Mouse (Mus musculus) intestine, embryonic 15.5 days (tissue): Measurements from ENCODE around the gene Ccm2. TPM values are rescaled to one million over a fixed set of nuclear protein-coding genes. Genes with fewer than 3 reads are reported as not detected.

Experiments
- ATAC-seq: fragments of 200-750 bp; cut with Nextera tagmentation; 2 replicates; pipeline ENCODE4 v1.8.0; 2017; ENCODE audit warnings: moderate TSS enrichment, moderate library complexity
- H3K27ac ChIP-seq: fragments of 300-500 bp; sonication (generic); 2 replicates; pipeline ENCODE4 v1.5.1; 2015; ENCODE audit warnings: mild to moderate bottlenecking, inconsistent platforms
- H3K27me3 ChIP-seq: fragments of 300-500 bp; sonication (generic); replicated peaks from 2 replicates; pipeline ENCODE4 v1.6.1; 2015; ENCODE audit warnings: inconsistent platforms
- H3K36me3 ChIP-seq: fragments of 300-500 bp; sonication (generic); 2 replicates; pipeline ENCODE4 v1.6.1; 2015; ENCODE audit warnings: inconsistent platforms
- H3K4me1 ChIP-seq: fragments of 300-500 bp; sonication (generic); replicated peaks from 2 replicates; pipeline ENCODE4 v1.6.1; 2015; ENCODE audit warnings: inconsistent platforms
- H3K4me2 ChIP-seq: fragments of 300-500 bp; sonication (generic); replicated peaks from 2 replicates; pipeline ENCODE4 v1.6.1; 2015; ENCODE audit warnings: mild to moderate bottlenecking, inconsistent platforms
- H3K4me3 ChIP-seq: fragments of 300-500 bp; sonication (generic); replicated peaks from 2 replicates; pipeline ENCODE4 v1.5.1; 2015; ENCODE audit warnings: inconsistent platforms
- H3K9ac ChIP-seq: fragments of 300-500 bp; sonication (generic); 2 replicates; pipeline ENCODE4 v1.6.1; 2015; ENCODE audit warnings: inconsistent platforms
- H3K9me3 ChIP-seq: fragments of 300-500 bp; sonication (generic); 2 replicates; pipeline ENCODE4 v1.6.1; 2016; ENCODE audit warnings: inconsistent platforms
- whole genome bisulfite sequencing: fragments of 180-500 bp; shearing (Covaris S2); methylation state at CpG from one replicate; pipeline ENCODE4 v1.1.7; 2015; 5-methylcytosine and 5-hydroxymethylcytosine counted together
- polyA plus RNA-seq: library from polyadenylated mRNA; unstranded; fragments of >200 nt; fragmentation: Nextera tagmentation; extraction: Ambion mirVana; gene quantifications from 2 replicates; pipeline ENCODE4 v1.2.1, GENCODE M21; 2015

Gene Ccm2
- 73.8 and 76.9 TPM in 2 replicates for polyA plus RNA-seq

DNA sequence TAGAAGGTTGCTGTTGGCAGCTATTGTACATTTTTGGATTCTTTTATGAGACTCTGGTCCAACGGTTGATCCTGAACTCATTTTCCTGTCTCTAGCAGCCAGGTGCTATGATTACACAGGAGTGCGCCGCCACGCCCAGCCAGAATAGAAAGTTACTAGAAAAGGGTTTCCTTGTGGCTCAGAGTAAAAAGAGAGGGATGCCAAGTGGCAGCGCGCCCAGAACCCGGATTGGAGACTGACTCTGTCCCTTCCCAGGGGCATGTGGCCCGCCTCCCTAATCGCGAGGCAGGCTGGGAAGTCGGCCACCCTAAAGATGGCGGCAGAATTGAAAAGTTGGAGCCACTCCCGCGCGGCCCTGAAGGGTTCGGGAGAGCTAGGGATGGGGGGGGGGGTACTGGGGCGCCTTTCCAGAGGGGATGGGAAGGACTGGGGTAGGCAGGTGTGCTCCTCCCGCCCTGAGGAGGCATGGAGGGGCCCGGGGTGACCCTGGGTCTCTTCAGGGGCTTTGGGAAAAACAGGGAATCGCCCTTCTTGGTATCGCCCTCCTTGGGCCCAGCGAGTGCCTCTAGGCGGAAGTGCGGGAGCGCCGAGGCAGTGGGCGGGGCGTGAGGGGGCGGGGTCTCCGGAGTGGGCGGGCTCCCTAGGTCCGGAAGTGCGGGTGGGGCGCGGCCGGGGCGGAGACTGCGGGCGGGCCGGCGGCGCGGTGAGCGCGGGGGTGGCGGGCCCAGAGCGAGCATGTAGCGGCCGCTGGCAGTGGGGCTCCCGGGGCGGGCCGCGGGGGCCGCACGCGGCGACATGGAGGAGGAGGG, at the start of gene Ccm2:
Gene Ccm2 (plus strand): TSS at position 683 of the 809 bp plus-strand sequence.
- Histone ChIP-seq H3K27ac (peak within 1 kb of the TSS; percentile 99), H3K4me1 (peaks cover 8% of the 10 kb centered on the region), H3K9ac (peak within 1 kb of the TSS; percentile 83), H3K4me3 (peak within 1 kb of the TSS; percentile 80), H3K9me3 (no peaks in the 10 kb centered on the region), H3K36me3 (no peaks in the 10 kb centered on the region), H3K4me2 (peak within 1 kb of the TSS; percentile 75), H3K27me3 (no peaks in the 10 kb centered on the region)
- WGBS, result under 1% methylated on average over 53 of the region's 57 CpGs
- peak; percentile 98 for ATAC-seq

DNA sequence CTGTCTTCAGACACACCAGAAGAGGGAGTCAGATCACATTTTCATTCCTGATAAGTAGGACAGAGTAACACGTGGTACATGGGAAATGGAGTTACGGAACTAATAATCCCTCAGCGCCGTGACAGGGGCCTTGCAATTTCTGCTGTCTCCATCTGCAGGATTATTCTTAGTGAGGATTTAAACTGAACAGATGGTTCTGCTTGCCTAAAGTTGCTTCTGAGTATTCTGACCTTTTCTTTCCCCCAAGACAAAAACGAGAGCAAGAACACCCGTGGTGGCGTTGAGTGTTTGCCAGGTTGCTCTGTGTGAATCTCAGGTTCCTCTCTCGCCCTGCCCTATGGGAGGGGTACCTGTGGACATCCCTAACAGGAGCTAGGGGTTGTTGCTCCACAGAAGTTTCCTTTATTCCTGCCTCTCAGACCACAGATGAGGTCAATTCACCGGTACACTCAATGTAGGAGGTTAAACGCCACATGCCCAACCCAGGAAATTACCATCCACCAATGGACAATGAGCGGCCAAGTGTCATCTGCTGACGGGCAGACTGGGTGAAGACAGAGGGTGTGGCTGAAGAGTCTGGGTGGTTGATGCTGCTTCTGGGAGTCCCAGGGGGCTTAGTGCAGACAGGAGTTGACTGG, 49.3 kb upstream of the Ccm2 start:
- Histone ChIP-seq H3K36me3 (no peaks in the 10 kb centered on the region), H3K9ac (no peak overlapping the region), H3K27me3 (no peaks in the 10 kb centered on the region), H3K4me1 (no peaks in the 10 kb centered on the region), H3K9me3 (no peaks in the 10 kb centered on the region), H3K4me2 (no peak overlapping the region), H3K4me3 (no peak overlapping the region), H3K27ac (no peak overlapping the region)
- ATAC-seq, result no peak
- WGBS, result 76% methylated on average over 12 of the region's 12 CpGs

DNA sequence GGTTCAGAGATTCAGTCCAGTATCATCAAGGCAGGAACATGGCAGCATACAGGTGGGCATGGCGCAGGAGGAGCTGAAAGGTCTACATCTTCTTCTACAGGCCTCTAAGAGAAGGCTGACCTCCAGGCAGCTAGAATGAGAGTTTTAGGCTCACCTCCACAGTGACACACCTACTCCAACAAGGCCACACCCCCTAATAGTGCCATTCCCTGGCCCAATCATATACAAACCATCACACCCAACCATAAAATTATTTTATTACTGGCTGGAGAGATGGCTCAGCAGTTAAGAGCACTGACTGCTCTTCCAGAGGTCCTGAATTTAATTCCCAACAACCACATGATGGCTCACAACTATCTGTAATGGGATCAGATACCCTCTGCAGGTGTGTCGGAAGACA, 44.2 kb upstream of the Ccm2 start:
- no peaks in the 10 kb centered on the region for H3K4me1 ChIP-seq
- no peak overlapping the region for H3K4me2 ChIP-seq
- peak; percentile 60 for ATAC-seq
- H3K9me3 ChIP-seq, result no peaks in the 10 kb centered on the region
- H3K27ac ChIP-seq, result no peak overlapping the region
- no peak overlapping the region for H3K9ac ChIP-seq
- WGBS, result 87% methylated on average over 2 of the region's 2 CpGs
- H3K27me3 ChIP-seq, result no peaks in the 10 kb centered on the region
- no peaks in the 10 kb centered on the region for H3K36me3 ChIP-seq
- H3K4me3 ChIP-seq, result no peak overlapping the region

DNA sequence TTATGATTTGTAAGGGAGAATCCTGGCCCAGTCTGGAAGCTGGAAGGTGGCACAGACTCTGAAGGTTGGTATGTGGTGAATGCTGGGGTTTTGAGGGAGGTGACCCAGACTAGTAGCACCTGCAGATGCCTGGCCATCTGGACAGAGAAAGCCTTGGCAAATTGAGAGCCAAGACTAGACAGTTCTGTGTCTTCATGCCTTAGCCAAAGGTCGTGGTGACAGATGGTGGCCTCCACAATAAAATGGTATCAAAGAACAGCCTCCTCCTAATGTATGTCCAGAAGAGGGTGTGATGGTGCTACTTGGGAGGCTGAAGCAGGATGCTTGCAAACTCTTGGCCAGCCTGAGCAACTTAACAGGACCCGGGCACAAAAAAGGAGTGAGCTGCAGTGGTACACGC, 42.5 kb upstream of the Ccm2 start:
- peak overlapping the region; percentile 69; the same call in 1 of the 2 replicates for H3K27ac ChIP-seq
- peak; percentile 22 for ATAC-seq
- 63% methylated on average over 3 of the region's 3 CpGs for WGBS

DNA sequence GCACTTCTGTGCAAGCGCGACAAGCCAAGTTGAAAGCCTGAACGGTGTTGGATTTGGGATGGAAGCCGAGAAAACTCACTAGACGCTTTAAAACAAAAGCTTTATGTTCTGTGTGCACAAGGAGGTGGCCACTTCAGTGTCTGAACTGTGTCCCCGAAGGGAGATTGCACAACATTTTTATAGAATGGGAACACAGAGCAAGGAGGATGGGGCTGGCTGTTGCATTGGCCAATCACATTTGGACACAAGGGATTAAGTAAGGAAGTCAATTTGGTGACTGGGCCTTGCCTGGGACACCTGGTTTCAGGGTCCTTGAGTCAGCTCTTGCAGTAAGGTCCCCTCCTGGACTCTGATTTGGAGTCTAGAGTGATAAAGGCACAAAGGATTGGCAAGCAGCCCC, 42.0 kb upstream of the Ccm2 start:
- Histone ChIP-seq H3K4me2 (peak overlapping the region; percentile 38), H3K36me3 (no peaks in the 10 kb centered on the region), H3K4me3 (no peak overlapping the region), H3K27me3 (no peaks in the 10 kb centered on the region), H3K27ac (peak overlapping the region; percentile 69), H3K9ac (no peak overlapping the region), H3K4me1 (no peaks in the 10 kb centered on the region), H3K9me3 (no peaks in the 10 kb centered on the region)
- WGBS, result 62% methylated on average over 6 of the region's 6 CpGs
- ATAC-seq, result peak; percentile 88

More for the DNA sequence above, 42.5 kb upstream of the Ccm2 start:
- no peaks in the 10 kb centered on the region for H3K36me3 ChIP-seq
- H3K4me1 ChIP-seq, result no peaks in the 10 kb centered on the region
- no peak overlapping the region for H3K4me3 ChIP-seq
- H3K9me3 ChIP-seq, result no peaks in the 10 kb centered on the region
- H3K9ac ChIP-seq, result peak overlapping the region; percentile 5; the same call in 1 of the 2 replicates
- H3K4me2 ChIP-seq, result peak overlapping the region; percentile 38
- no peaks in the 10 kb centered on the region for H3K27me3 ChIP-seq

DNA sequence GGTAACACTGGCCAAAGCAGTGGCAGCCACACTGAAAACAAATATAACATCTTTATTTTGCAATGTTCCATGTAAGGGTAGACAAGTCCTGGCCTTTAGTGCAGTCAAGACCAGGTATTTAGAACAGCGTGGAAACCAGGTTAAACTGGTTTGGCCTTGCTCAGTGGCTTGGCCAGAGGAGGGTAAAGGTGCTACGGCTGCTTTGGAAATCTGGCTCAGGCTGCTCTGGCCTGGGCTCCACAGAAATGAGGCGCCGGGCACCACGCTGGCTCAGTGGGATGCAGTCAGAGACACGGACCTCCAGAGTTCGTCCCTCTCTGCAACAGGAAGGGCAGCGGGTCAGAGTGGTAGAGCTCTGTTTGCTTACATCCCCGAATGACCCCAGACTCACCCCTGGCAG, 40.2 kb upstream of the Ccm2 start:
- Histone ChIP-seq H3K9me3 (no peaks in the 10 kb centered on the region), H3K9ac (no peak overlapping the region), H3K4me2 (no peak overlapping the region), H3K4me3 (no peak overlapping the region), H3K27me3 (no peaks in the 10 kb centered on the region), H3K4me1 (no peaks in the 10 kb centered on the region), H3K36me3 (no peaks in the 10 kb centered on the region), H3K27ac (no peak overlapping the region)
- 62% methylated on average over 9 of the region's 9 CpGs for WGBS
- no peak for ATAC-seq

DNA sequence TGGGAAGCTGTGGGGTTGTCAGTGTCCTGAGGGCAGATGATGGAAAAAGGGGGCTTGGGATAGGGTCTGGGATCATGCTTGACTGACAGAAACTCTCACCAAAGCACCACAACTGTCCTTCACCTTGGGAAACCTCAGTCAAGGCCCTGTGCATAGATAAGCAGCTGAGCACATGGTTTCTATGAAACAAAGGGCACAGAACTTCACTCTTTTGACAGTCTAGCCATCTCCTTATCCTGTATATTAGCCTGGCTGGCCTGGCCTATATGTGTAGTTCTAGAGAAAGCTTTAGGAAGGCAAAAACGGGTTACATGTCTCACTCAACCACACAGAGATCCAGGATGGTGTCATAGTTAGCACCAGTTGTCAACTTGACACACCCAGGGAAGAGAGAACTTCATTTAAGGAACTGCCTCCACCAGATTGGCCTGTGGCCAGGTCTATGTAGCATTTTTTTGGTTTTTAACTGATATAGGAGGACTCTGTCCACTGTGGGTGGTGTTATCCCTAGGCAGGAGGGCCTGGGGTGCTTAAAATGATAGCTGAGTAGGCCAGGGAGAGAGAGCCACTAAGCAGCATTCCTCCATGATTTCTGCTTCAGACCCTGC, 38.3 kb upstream of the Ccm2 start:
- no peak overlapping the region for H3K9ac ChIP-seq
- H3K27me3 ChIP-seq, result no peaks in the 10 kb centered on the region
- H3K27ac ChIP-seq, result no peak overlapping the region
- H3K9me3 ChIP-seq, result no peaks in the 10 kb centered on the region
- no peak for ATAC-seq
- H3K4me1 ChIP-seq, result no peaks in the 10 kb centered on the region
- no peak overlapping the region for H3K4me3 ChIP-seq
- WGBS, result 61% methylated on average over 1 of the region's 1 CpGs
- H3K36me3 ChIP-seq, result no peaks in the 10 kb centered on the region
- no peak overlapping the region for H3K4me2 ChIP-seq

DNA sequence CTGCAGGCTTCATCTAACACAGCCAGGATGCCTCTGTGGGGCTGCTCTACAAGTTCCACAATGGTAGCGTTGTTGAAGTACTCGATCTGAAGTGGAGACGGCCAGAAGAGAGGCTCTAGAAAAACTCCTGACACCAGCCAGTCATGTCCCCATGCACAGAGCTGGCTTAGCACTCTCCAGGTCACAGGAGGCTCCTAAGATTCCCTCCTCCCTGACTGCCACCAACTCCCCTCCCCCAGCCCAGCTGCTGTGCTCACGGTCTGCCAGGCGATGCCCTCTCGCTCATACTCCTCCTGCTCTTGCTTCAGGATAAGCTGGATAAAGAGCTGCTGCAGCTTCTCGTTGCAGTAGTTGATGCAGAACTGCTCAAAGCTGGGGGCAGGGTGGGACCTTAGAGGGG, 31.9 kb upstream of the Ccm2 start:
- Histone ChIP-seq H3K27ac (no peak overlapping the region), H3K9me3 (no peaks in the 10 kb centered on the region), H3K4me1 (peaks cover 4% of the 10 kb centered on the region; the same call in 1 of the 2 replicates), H3K4me3 (no peak overlapping the region), H3K9ac (no peak overlapping the region), H3K36me3 (no peaks in the 10 kb centered on the region), H3K4me2 (no peak overlapping the region), H3K27me3 (no peaks in the 10 kb centered on the region)
- 52% methylated on average over 7 of the region's 7 CpGs for WGBS
- no peak for ATAC-seq

DNA sequence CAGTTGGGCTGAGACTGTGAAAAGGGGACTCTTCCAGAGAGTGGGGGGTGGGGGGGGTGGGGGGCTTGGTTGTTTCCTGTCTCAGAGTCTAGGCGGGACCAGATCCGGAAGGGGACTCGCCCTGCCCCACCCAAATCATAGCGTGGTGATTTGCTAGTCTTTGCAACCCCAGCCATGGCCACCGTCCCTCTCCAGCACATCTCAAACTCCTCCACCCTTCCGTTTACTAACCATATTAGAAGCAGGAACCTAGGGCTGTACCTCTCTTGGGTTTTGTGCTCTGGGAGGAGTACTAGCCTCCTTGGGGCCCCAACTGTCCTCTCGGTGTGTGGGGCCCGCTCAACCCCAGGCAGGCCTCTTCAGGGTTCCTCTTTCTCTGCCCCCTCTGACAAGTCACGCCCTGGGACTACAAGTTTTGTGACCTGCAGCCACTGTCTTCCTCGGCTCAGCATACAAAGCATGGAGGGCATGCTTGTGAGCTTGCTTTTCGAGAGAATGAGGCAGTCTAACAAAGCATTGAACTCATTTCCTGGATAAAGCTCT, 27.1 kb upstream of the Ccm2 start:
- peaks cover 6% of the 10 kb centered on the region; the same call in 1 of the 2 replicates for H3K4me1 ChIP-seq
- H3K27ac ChIP-seq, result no peak overlapping the region
- H3K27me3 ChIP-seq, result no peaks in the 10 kb centered on the region
- no peak overlapping the region for H3K9ac ChIP-seq
- H3K9me3 ChIP-seq, result no peaks in the 10 kb centered on the region
- peaks cover 4% of the 10 kb centered on the region; the same call in 1 of the 2 replicates for H3K36me3 ChIP-seq
- ATAC-seq, result peak; percentile 32
- no peak overlapping the region for H3K4me2 ChIP-seq
- no peak overlapping the region for H3K4me3 ChIP-seq
- WGBS, result 64% methylated on average over 11 of the region's 11 CpGs

DNA sequence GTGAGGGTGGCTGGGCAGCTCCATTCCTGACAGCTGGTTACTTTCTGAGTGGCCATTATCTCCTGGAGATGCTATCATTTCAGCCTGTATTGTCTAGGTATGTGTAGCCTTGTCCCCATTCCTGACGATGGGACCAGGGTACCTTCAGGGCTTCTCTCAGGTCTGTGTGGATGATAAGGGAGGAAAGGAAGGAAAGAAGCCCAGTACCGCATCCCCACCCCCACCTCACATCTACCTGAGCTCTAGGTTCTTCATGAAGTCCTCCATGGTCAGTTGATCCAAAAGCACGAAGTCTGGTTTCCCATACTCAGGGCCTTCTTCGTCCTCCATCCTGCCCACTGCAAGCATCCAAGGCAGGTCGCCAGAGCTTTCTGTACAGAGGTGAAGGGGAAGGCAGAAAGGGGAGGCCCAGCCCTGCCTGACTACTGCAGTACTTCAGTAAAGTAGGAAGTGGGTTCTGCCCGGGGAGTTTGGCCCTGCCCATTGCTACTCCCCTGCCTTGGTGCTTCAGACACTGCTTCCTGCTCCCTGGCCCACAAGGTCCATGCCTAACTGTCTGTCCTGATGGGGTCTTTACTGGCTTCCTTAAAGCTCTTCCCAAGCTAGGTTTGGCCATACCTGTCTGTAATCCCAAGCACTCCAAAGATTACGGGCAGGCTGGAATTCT, 26.0 kb upstream of the Ccm2 start, which contains the start of gene Myo1g:
Gene Myo1g (minus strand): TSS at position 459 of the 667 bp plus-strand sequence.
- Histone ChIP-seq H3K27ac (no peak within 1 kb of the TSS), H3K36me3 (peaks cover 15% of the 10 kb centered on the region), H3K9ac (no peak within 1 kb of the TSS), H3K4me2 (no peak within 1 kb of the TSS), H3K4me1 (peaks cover 6% of the 10 kb centered on the region; the same call in 1 of the 2 replicates), H3K4me3 (no peak within 1 kb of the TSS), H3K9me3 (no peaks in the 10 kb centered on the region), H3K27me3 (no peaks in the 10 kb centered on the region)
- 76% methylated on average over 7 of the region's 7 CpGs for whole genome bisulfite sequencing
- no peak for ATAC-seq

DNA sequence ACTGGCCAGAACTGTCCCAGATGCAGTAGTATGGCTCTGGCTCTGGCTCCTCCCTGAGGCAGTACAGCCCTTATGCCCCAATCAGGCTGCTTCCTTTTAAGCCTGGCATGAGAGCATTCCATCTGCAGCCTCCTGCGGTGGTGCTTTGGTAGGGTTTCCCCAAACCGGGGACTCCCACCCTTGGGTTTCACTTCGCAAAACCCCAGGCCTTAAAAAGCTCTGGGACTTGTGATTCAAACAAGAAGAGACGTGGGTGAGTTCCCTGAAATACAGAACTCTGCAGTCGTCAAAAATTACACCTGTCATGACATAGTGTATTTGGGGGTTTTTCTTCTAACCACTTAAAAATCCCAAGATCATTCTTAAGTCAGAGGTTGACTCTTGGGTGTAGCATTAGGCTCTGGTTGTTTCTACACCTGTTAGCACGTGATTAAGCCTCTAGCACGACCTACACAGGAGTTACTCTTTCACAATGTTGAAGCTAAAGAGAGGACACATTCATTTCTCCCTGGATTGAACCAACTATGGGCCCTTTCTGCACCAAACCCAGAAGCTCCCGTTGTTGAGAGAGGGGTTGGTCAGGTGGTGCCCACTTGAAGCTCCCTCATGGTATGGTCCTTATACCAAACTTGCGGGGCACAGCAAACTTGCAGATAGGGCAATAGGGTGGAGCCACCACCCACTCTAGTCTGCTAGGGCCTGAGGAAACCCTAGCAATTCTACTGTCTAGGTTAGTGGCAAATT, 23.7 kb upstream of the Ccm2 start:
- Histone ChIP-seq H3K27ac (no peak overlapping the region), H3K36me3 (peaks cover 25% of the 10 kb centered on the region), H3K4me2 (no peak overlapping the region), H3K4me3 (no peak overlapping the region), H3K9me3 (no peaks in the 10 kb centered on the region), H3K9ac (no peak overlapping the region), H3K27me3 (no peaks in the 10 kb centered on the region), H3K4me1 (peaks cover 8% of the 10 kb centered on the region; the same call in 1 of the 2 replicates)
- no peak for ATAC-seq
- 78% methylated on average over 9 of the region's 9 CpGs for WGBS
